Mouse (Mus musculus): Measurements from ENCODE around the gene Cpe. TPM values are rescaled to one million over a fixed set of nuclear protein-coding genes. Genes with fewer than 3 reads are reported as not detected.

Gene Cpe
- 470 and 498 TPM in 2 replicates for polyA plus RNA-seq (2015; fragmentation: Nextera tagmentation; extraction: Ambion mirVana)

GRCm38 (mm10) chr8:64692651-64693201, at the start of gene Cpe:
Cpe (minus strand) TSS chr8:64693054.
- under 1% methylated on average over 54 of the region's 54 CpGs for WGBS
- H3K4me1 ChIP-seq (replicated peaks; ENCODE audit: control insufficient read depth, insufficient read depth, low read length) = peaks cover 26% of the 10 kb centered on the region
- H3K36me3 ChIP-seq (ENCODE audit: control insufficient read depth, insufficient read depth) = no peaks in the 10 kb centered on the region
- peak within 1 kb of the TSS; percentile 98 for H3K27ac ChIP-seq (ENCODE audit: low read length)
- no peaks in the 10 kb centered on the region for H3K27me3 ChIP-seq (replicated peaks; ENCODE audit: control insufficient read depth, insufficient read depth, low read length)
- no peaks in the 10 kb centered on the region for H3K9me3 ChIP-seq (ENCODE audit: control insufficient read depth, low read length)
- peak within 1 kb of the TSS; percentile 75 for H3K4me3 ChIP-seq (replicated peaks; ENCODE audit: low read length)
- H3K4me2 ChIP-seq (ENCODE audit: low read length) = peak within 1 kb of the TSS; percentile 75
- peak; percentile 99 for ATAC-seq
- H3K9ac ChIP-seq (replicated peaks; ENCODE audit: low read depth, low read length) = peak within 1 kb of the TSS; percentile 100

GRCm38 (mm10) chr8:64740547-64741211, 47.8 kb upstream of the Cpe start:
- Histone ChIP-seq H3K9ac (replicated peaks; ENCODE audit: low read depth, low read length) (no peak overlapping the region), H3K4me3 (replicated peaks; ENCODE audit: low read length) (no peak overlapping the region), H3K27ac (ENCODE audit: low read length) (no peak overlapping the region), H3K27me3 (replicated peaks; ENCODE audit: control insufficient read depth, insufficient read depth, low read length) (no peaks in the 10 kb centered on the region), H3K4me2 (ENCODE audit: low read length) (no peak overlapping the region), H3K4me1 (replicated peaks; ENCODE audit: control insufficient read depth, insufficient read depth, low read length) (no peaks in the 10 kb centered on the region), H3K9me3 (ENCODE audit: control insufficient read depth, low read length) (no peaks in the 10 kb centered on the region), H3K36me3 (ENCODE audit: control insufficient read depth, insufficient read depth) (no peaks in the 10 kb centered on the region)
- WGBS = 95% methylated on average over 13 of the region's 13 CpGs
- ATAC-seq = no peak

GRCm38 (mm10) chr8:64738916-64739315, 46.1 kb upstream of the Cpe start:
- no peak overlapping the region for H3K27ac ChIP-seq (ENCODE audit: low read length)
- WGBS = 21% methylated on average over 1 of the region's 1 CpGs
- H3K4me1 ChIP-seq (replicated peaks; ENCODE audit: control insufficient read depth, insufficient read depth, low read length) = peaks cover 3% of the 10 kb centered on the region
- H3K4me3 ChIP-seq (replicated peaks; ENCODE audit: low read length) = no peak overlapping the region
- H3K36me3 ChIP-seq (ENCODE audit: control insufficient read depth, insufficient read depth) = no peaks in the 10 kb centered on the region
- no peak overlapping the region for H3K9ac ChIP-seq (replicated peaks; ENCODE audit: low read depth, low read length)
- H3K9me3 ChIP-seq (ENCODE audit: control insufficient read depth, low read length) = no peaks in the 10 kb centered on the region
- H3K27me3 ChIP-seq (replicated peaks; ENCODE audit: control insufficient read depth, insufficient read depth, low read length) = no peaks in the 10 kb centered on the region
- no peak overlapping the region for H3K4me2 ChIP-seq (ENCODE audit: low read length)
- ATAC-seq = no peak; the same call in 1 of the 2 replicates

- Histone ChIP-seq H3K9ac (replicated peaks; ENCODE audit: low read depth, low read length) (no peak overlapping the region), H3K9me3 (ENCODE audit: control insufficient read depth, low read length) (no peaks in the 10 kb centered on the region), H3K4me1 (replicated peaks; ENCODE audit: control insufficient read depth, insufficient read depth, low read length) (peaks cover 12% of the 10 kb centered on the region), H3K27me3 (replicated peaks; ENCODE audit: control insufficient read depth, insufficient read depth, low read length) (no peaks in the 10 kb centered on the region), H3K4me3 (replicated peaks; ENCODE audit: low read length) (no peak overlapping the region), H3K36me3 (ENCODE audit: control insufficient read depth, insufficient read depth) (no peaks in the 10 kb centered on the region), H3K27ac (ENCODE audit: low read length) (no peak overlapping the region), H3K4me2 (ENCODE audit: low read length) (no peak overlapping the region)
- ATAC-seq = no peak
- 89% methylated on average over 3 of the region's 3 CpGs for WGBS
Observed at GRCm38 (mm10) chr8:64736767-64737323, 44.0 kb upstream of the Cpe start.

GRCm38 (mm10) chr8:64735161-64735560, 42.3 kb upstream of the Cpe start:
- H3K4me3 ChIP-seq (replicated peaks; ENCODE audit: low read length) = no peak overlapping the region
- H3K4me2 ChIP-seq (ENCODE audit: low read length) = no peak overlapping the region
- ATAC-seq = no peak
- H3K9ac ChIP-seq (replicated peaks; ENCODE audit: low read depth, low read length) = no peak overlapping the region
- no peaks in the 10 kb centered on the region for H3K27me3 ChIP-seq (replicated peaks; ENCODE audit: control insufficient read depth, insufficient read depth, low read length)
- peaks cover 24% of the 10 kb centered on the region for H3K4me1 ChIP-seq (replicated peaks; ENCODE audit: control insufficient read depth, insufficient read depth, low read length)
- no peaks in the 10 kb centered on the region for H3K9me3 ChIP-seq (ENCODE audit: control insufficient read depth, low read length)
- peaks cover 6% of the 10 kb centered on the region for H3K36me3 ChIP-seq (ENCODE audit: control insufficient read depth, insufficient read depth)
- no peak overlapping the region for H3K27ac ChIP-seq (ENCODE audit: low read length)
- 90% methylated on average over 8 of the region's 8 CpGs for WGBS

- WGBS = 0% methylated on average over 60 of the region's 60 CpGs
- Histone ChIP-seq H3K4me2 (ENCODE audit: low read length) (peak within 1 kb of the TSS; percentile 76), H3K4me1 (replicated peaks; ENCODE audit: control insufficient read depth, insufficient read depth, low read length) (peaks cover 33% of the 10 kb centered on the region), H3K4me3 (replicated peaks; ENCODE audit: low read length) (peak within 1 kb of the TSS; percentile 58), H3K36me3 (ENCODE audit: control insufficient read depth, insufficient read depth) (peaks cover 7% of the 10 kb centered on the region), H3K9ac (replicated peaks; ENCODE audit: low read depth, low read length) (peak within 1 kb of the TSS; percentile 65), H3K27ac (ENCODE audit: low read length) (peak within 1 kb of the TSS; percentile 71), H3K27me3 (replicated peaks; ENCODE audit: control insufficient read depth, insufficient read depth, low read length) (no peaks in the 10 kb centered on the region), H3K9me3 (ENCODE audit: control insufficient read depth, low read length) (no peaks in the 10 kb centered on the region)
- ATAC-seq = peak; percentile 100
Observed at GRCm38 (mm10) chr8:64733271-64733943, 40.6 kb upstream of the Cpe start, which contains the start of gene Msmo1. Msmo1 (minus strand) TSS chr8:64733792.

- peak overlapping the region; percentile 76 for H3K4me2 ChIP-seq (ENCODE audit: low read length)
- H3K27me3 ChIP-seq (replicated peaks; ENCODE audit: control insufficient read depth, insufficient read depth, low read length) = no peaks in the 10 kb centered on the region
- peak overlapping the region; percentile 65 for H3K9ac ChIP-seq (replicated peaks; ENCODE audit: low read depth, low read length)
- H3K36me3 ChIP-seq (ENCODE audit: control insufficient read depth, insufficient read depth) = peaks cover 7% of the 10 kb centered on the region
- no peak overlapping the region; the same call in 1 of the 2 replicates for H3K27ac ChIP-seq (ENCODE audit: low read length)
- no peaks in the 10 kb centered on the region for H3K9me3 ChIP-seq (ENCODE audit: control insufficient read depth, low read length)
- H3K4me1 ChIP-seq (replicated peaks; ENCODE audit: control insufficient read depth, insufficient read depth, low read length) = peaks cover 33% of the 10 kb centered on the region
- 3% methylated on average over 9 of the region's 9 CpGs for WGBS
- H3K4me3 ChIP-seq (replicated peaks; ENCODE audit: low read length) = peak overlapping the region; percentile 58
- no peak for ATAC-seq
Observed at GRCm38 (mm10) chr8:64732596-64732995, 39.7 kb upstream of the Cpe start.

- WGBS = 90% methylated on average over 7 of the region's 7 CpGs
- Histone ChIP-seq H3K4me1 (replicated peaks; ENCODE audit: control insufficient read depth, insufficient read depth, low read length) (peaks cover 30% of the 10 kb centered on the region), H3K9me3 (ENCODE audit: control insufficient read depth, low read length) (no peaks in the 10 kb centered on the region), H3K4me2 (ENCODE audit: low read length) (no peak overlapping the region), H3K4me3 (replicated peaks; ENCODE audit: low read length) (no peak overlapping the region), H3K36me3 (ENCODE audit: control insufficient read depth, insufficient read depth) (peaks cover 35% of the 10 kb centered on the region), H3K27me3 (replicated peaks; ENCODE audit: control insufficient read depth, insufficient read depth, low read length) (no peaks in the 10 kb centered on the region), H3K9ac (replicated peaks; ENCODE audit: low read depth, low read length) (no peak overlapping the region), H3K27ac (ENCODE audit: low read length) (no peak overlapping the region)
- no peak for ATAC-seq
Observed at GRCm38 (mm10) chr8:64728156-64728555, 35.3 kb upstream of the Cpe start.

GRCm38 (mm10) chr8:64726190-64726695, 33.4 kb upstream of the Cpe start:
- Histone ChIP-seq H3K9me3 (ENCODE audit: control insufficient read depth, low read length) (no peaks in the 10 kb centered on the region), H3K4me1 (replicated peaks; ENCODE audit: control insufficient read depth, insufficient read depth, low read length) (peaks cover 16% of the 10 kb centered on the region), H3K4me2 (ENCODE audit: low read length) (no peak overlapping the region), H3K27me3 (replicated peaks; ENCODE audit: control insufficient read depth, insufficient read depth, low read length) (no peaks in the 10 kb centered on the region), H3K36me3 (ENCODE audit: control insufficient read depth, insufficient read depth) (peaks cover 44% of the 10 kb centered on the region), H3K4me3 (replicated peaks; ENCODE audit: low read length) (no peak overlapping the region), H3K9ac (replicated peaks; ENCODE audit: low read depth, low read length) (no peak overlapping the region), H3K27ac (ENCODE audit: low read length) (no peak overlapping the region)
- 88% methylated on average over 4 of the region's 4 CpGs for WGBS
- no peak for ATAC-seq

Data from forebrain, embryonic 16.5 days (tissue).